Mouse (Mus musculus): ENCODE results near the gene Cyp2c55.

The Cyp2c55 gene

DNA sequence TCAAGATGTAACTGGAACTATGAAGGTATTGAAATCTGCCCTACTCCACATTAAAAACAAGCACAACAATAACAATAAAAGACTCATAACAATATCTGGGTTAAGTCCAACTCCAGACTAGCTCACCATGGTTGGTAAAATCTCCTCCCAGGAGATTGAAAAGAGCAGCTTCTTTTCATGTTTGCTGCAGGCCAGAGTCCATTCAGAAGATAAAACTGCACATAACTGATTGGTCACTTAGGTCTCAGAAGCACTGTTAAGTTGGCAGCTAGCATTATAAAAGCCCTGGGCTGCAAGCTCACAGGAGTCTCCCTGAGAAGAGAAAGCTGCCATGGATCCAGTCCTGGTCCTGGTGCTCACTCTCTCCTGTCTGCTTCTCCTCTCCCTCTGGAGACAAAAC lies at the start of gene Cyp2c55:
TSS of gene Cyp2c55 (plus strand) at position 305 of the 400 bp plus-strand sequence.
- DNase-seq (ENCODE audit: low read depth, low spot score) = no peak

- DNase-seq (ENCODE audit: low read depth, low spot score) = no peak
Measured at GRCm38 (mm10) chr19:38970741-38971140, 36.1 kb upstream of the Cyp2c55 start.

GRCm38 (mm10) chr19:38972581-38972980 lies 34.2 kb upstream of the Cyp2c55 start:
- DNase-seq (ENCODE audit: low read depth, low spot score) = no peak

DNA sequence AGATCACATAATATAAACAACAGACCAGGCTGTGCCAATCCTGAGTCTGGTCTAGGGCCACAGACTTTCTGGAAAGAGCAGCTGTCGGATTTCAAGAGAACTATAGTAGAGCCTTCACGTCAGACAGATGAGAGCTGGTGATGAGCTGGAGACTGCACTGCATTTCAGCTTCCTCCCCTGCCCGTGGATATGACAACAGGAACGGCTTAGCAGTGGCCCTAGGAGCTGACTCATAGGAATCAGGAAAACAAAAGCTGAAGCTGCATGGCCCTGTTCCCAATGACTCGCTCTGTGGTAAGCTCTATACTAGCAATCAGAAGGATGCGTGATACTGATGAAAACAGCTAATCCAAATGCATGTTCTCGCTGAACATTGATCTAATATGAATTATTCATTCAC lies 33.2 kb upstream of the Cyp2c55 start:
- DNase-seq (ENCODE audit: low read depth, low spot score) = no peak

GRCm38 (mm10) chr19:38976269-38976668 lies 30.6 kb upstream of the Cyp2c55 start:
- no peak for DNase-seq (ENCODE audit: low read depth, low spot score)

GRCm38 (mm10) chr19:38981966-38982365 lies 24.9 kb upstream of the Cyp2c55 start:
- DNase-seq (ENCODE audit: low read depth, low spot score) = peak; percentile 75

- DNase-seq (ENCODE audit: low read depth, low spot score) = no peak
Measured at GRCm38 (mm10) chr19:38998248-38998647, 8.6 kb upstream of the Cyp2c55 start.

GRCm38 (mm10) chr19:38998676-38999075 lies 8.1 kb upstream of the Cyp2c55 start:
- no peak for DNase-seq (ENCODE audit: low read depth, low spot score)

- DNase-seq (ENCODE audit: low read depth, low spot score) = no peak
Measured at GRCm38 (mm10) chr19:39005132-39005531, 1.7 kb upstream of the Cyp2c55 start.

DNA sequence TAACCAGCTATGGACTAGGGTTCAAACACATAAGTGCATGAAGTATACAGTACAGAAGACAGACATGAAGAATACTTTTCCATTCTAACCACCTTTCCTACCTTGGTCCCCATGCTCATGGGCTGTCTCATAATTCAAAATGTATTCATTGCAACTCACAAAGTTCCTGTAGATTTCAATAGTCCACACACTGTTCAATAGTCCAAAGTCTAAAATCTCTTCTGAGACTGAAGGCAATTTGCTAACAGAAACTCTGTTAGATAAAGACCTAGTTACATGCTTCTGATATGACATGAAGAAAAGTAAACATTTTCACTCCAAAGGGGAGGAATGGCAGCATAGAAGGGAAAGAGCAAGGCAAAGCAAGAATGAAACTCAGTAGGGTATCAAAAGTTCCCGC lies 51.1 kb downstream of the Cyp2c55 start:
- DNase-seq (ENCODE audit: low read depth, low spot score) = no peak

DNA sequence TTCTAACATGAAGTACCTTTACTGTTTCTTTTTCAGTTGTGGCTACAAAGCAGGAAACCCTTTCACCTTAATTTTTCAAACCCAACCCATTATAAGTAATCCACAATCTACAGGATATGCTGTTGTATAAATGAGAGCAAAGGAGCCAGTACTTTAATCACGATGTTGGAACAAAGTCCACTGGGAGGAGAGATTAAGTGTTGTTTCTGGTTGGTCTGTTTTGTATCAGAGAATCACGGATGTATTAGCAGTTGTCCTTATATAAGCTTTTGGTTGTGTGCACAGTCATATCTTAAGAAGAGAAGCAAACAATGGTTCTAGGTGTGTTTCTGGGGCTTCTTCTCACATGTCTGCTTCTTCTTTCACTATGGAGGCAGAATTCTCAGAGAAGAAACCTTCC lies 53.9 kb downstream of the Cyp2c55 start, which contains the start of gene Cyp2c65:
TSS of gene Cyp2c65 (plus strand) at position 297 of the 400 bp plus-strand sequence.
- no peak for DNase-seq (ENCODE audit: low read depth, low spot score)

Measured in mesoderm, embryonic 11.5 days (tissue).